Mouse (Mus musculus) cerebellum, adult 11 months (tissue): Measurements from ENCODE around the gene A26c2.

Experiments used
- DNase-seq: peaks from one replicate; pipeline ENCODE4 v3.0.0; 2022

Gene A26c2

DNA sequence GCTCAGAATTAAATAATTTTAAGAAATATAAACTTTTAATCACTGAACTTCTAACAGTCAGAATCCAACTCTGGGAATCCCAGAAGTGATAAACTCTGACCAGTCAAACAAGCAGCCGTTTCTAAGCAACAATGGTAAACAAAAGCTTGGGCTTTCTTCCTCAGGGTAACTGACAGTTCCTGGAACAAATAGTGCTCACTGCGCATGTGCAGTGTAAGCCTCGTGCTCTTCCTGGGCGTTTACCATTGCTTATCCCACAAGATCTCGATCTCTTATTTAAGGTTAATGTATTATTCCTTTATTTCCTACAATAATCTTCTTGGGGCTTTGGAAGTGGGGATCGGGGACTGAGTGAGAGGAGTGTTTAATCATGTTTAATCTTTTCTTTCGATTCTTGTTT lies at the start of gene A26c2:
Gene A26c2, minus strand, starts transcription at position 101 of the 400 bp plus-strand sequence.
- no peak for DNase-seq

DNA sequence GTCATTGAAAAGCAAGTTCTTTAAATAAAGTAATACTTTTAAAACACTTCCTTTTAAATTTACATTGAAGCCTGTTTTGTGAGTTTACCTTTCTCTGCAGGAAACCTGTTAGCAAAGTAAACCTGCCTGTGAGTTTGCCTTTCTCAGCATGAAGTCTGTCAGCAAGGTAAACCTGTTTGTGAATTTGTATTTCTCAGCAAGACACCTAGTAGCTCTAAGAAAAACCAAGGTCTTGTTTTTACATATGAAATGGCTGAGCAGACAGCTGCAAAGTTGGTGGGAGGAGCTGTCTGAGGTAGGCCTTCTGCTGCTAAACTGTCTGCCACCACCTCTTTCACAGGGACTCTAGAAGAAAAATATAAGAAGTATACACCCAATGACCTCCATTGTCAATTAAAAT lies 28.0 kb upstream of the A26c2 start:
- DNase-seq: no peak
